Mouse (Mus musculus) v-Abl transformed pro-B cells (cell line): Measurements from ENCODE around the gene Atp6v1c2.

Experiments used
- in situ Hi-C, 2 experiments: fragments of 400-800 bp; cut with MboI; formaldehyde crosslinking; loops; one replicate each; pipeline ENCODE4 v1.15.1; 2025; ENCODE audit not compliant: unreplicated experiment in 2 of 2

Atp6v1c2 gene

GRCm38 (mm10) chr12:17264826-17265225 is 64.3 kb downstream of the Atp6v1c2 start:
- in situ Hi-C loops, result loop anchor here (5.0 to 25.0 kb wide), 4 partner anchors 280 to 678 kb away; partner anchors contain the start of genes E2f6 (in 1 of the 2) and Odc1 (in 1 of the 2)

GRCm38 (mm10) chr12:17263881-17264280 is 65.3 kb downstream of the Atp6v1c2 start:
- in situ Hi-C loops, result loop anchor here (5.0 to 25.0 kb wide), 4 partner anchors 281 to 677 kb away; partner anchors contain the start of genes E2f6 (in 1 of the 2) and Odc1 (in 1 of the 2)

GRCm38 (mm10) chr12:17261005-17261404 is 68.2 kb downstream of the Atp6v1c2 start:
- in situ Hi-C loops, result loop anchor here (5.0 to 25.0 kb wide), 4 partner anchors 284 to 674 kb away; partner anchors contain the start of genes E2f6 (in 1 of the 2) and Odc1 (in 1 of the 2)

- in situ Hi-C loops, result loop anchor here in 1 of 2 experiments (10.0 to 25.0 kb wide), 3 partner anchors 444 to 671 kb away; partner anchors contain the start of gene E2f6
Measured at GRCm38 (mm10) chr12:17258431-17258830, 70.7 kb downstream of the Atp6v1c2 start.

GRCm38 (mm10) chr12:17256905-17257304 is 72.3 kb downstream of the Atp6v1c2 start:
- in situ Hi-C loops, result loop anchor here in 1 of 2 experiments (10.0 to 25.0 kb wide), 3 partner anchors 442 to 670 kb away; partner anchors contain the start of gene E2f6

GRCm38 (mm10) chr12:17255602-17256001 is 73.6 kb downstream of the Atp6v1c2 start:
- in situ Hi-C loops, result loop anchor here in 1 of 2 experiments (10.0 to 25.0 kb wide), 3 partner anchors 441 to 668 kb away; partner anchors contain the start of gene E2f6

- in situ Hi-C loops, result loop anchor here (5.0 to 25.0 kb wide), 4 partner anchors 221 to 666 kb away; partner anchors contain the start of gene E2f6 (in 1 of the 2)
Measured at GRCm38 (mm10) chr12:17253069-17253468, 76.1 kb downstream of the Atp6v1c2 start.

- in situ Hi-C loops, result loop anchor here (5.0 to 25.0 kb wide), 4 partner anchors 219 to 664 kb away; partner anchors contain the start of gene E2f6 (in 1 of the 2)
Measured at GRCm38 (mm10) chr12:17250962-17251361, 78.2 kb downstream of the Atp6v1c2 start.

GRCm38 (mm10) chr12:17242041-17242440 is 87.1 kb downstream of the Atp6v1c2 start:
- in situ Hi-C loops, result no loop called here

- in situ Hi-C loops, result no loop called here
Measured at GRCm38 (mm10) chr12:17241614-17242013, 87.5 kb downstream of the Atp6v1c2 start.

- in situ Hi-C loops, result no loop called here
Measured at GRCm38 (mm10) chr12:17241016-17241415, 88.1 kb downstream of the Atp6v1c2 start.

- in situ Hi-C loops, result loop anchor here in 1 of 2 experiments (5.0 kb wide), 1 partner anchor 142 kb away; no protein-coding TSS in a partner anchor
Measured at GRCm38 (mm10) chr12:17239428-17239688, 89.8 kb downstream of the Atp6v1c2 start.

GRCm38 (mm10) chr12:17238588-17239427 is 90.4 kb downstream of the Atp6v1c2 start:
- in situ Hi-C loops, result loop anchor here in 1 of 2 experiments (5.0 kb wide), 1 partner anchor 142 kb away; no protein-coding TSS in a partner anchor

- in situ Hi-C loops, result loop anchor here in 1 of 2 experiments (5.0 kb wide), 1 partner anchor 138 kb away; no protein-coding TSS in a partner anchor
Measured at GRCm38 (mm10) chr12:17235535-17236313, 93.4 kb downstream of the Atp6v1c2 start.
